ENCODE assay signal across 8 mouse cellular contexts in the genomic region with DNA sequence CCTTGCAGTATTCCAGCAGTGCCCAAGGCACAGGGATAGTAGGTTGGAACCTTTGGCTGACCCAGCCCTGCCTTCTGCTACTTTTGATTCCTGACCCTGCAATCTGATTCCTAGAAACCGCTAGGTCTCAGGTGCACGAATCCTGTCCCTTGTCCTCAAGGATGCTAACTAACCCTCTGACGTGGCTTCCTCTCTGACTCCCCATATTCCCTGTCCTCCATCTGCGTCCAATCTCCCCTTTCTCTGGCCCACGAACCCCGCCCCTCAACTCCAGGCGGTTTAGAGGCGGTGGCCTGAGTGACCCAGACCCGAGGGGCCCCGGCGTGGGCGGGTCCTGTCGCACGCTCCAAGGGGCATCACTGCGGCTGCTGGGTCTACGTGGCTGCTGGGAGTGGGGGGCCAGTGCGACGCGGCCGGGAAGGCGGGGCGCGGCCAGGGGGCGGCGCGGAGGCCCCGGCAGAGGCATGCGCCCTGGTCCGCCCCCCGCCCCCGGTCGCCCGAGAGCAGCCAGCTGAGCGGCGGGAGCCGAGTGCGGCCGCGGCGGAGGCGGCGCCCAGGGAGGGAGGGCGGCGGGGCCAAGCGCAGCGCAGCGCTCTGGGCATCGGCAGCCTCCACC. TPM values are rescaled to one million over a fixed set of nuclear protein-coding genes. Genes with fewer than 3 reads are reported as not detected.
A peak's percentile ranks its signal among the peaks of the same experiment; 100 is the strongest.
DNase-seq lines count a peak whose midpoint lies in the region; ATAC-seq and TF ChIP-seq lines count a peak whose summit lies in the region.

A gene (plus strand): TSS at position 612 of the 616 bp plus-strand sequence.

- peaks cover 13% of the 10 kb centered on the region; the same call in 1 of the 2 replicates for H3K4me1 ChIP-seq in kidney, postnatal 0 days (replicated peaks; ENCODE audit: insufficient read depth, low read length)

- H3K4me3 ChIP-seq in kidney, postnatal 0 days (replicated peaks; ENCODE audit: low read depth, low read length), result peak within 1 kb of the TSS; percentile 57

- no peaks in the 10 kb centered on the region for H3K27me3 ChIP-seq in kidney, postnatal 0 days (ENCODE audit: insufficient read depth, low read length)

- H3K27ac ChIP-seq in kidney, postnatal 0 days, result peak within 1 kb of the TSS; percentile 66

- no peak for TF ChIP-seq CTCF in kidney, postnatal 0 days (IDR thresholded peaks at IDR 0.05; ENCODE audit: low read depth)

- 1% methylated on average over 28 of the region's 48 CpGs for WGBS in kidney, postnatal 0 days

- ATAC-seq in kidney, postnatal 0 days (replicated peaks; ENCODE audit: low FRiP score, low read depth), result peak; percentile 40

- no peaks in the 10 kb centered on the region for H3K9me3 ChIP-seq in kidney, postnatal 0 days (replicated peaks; ENCODE audit: low read length)

- H3K36me3 ChIP-seq in kidney, postnatal 0 days (ENCODE audit: insufficient read depth, low read length), result no peaks in the 10 kb centered on the region

- peak; percentile 60 for DNase-seq in urinary bladder, postnatal 14 days (ENCODE audit: low spot score)
- no peak for DNase-seq in urinary bladder, postnatal 10 days (ENCODE audit: low spot score)
- peak; percentile 76 for DNase-seq in embryo, embryonic 10.5 days (ENCODE audit: low spot score)
- peak; percentile 67 to 74 for DNase-seq in heart, adult 9 months (ENCODE audit: low spot score in 2 of 2)
- DNase-seq in kidney, postnatal 0 days (ENCODE audit: low spot score), result peak; percentile 76
- peak; percentile 66 for DNase-seq in lung, postnatal 10 days
- DNase-seq in right cerebral cortex, postnatal 4 days, result peak; percentile 55
- no peak for DNase-seq in natural killer cell, adult 2 months (ENCODE audit: low spot score in 2 of 2)

- peak within 1 kb of the TSS; percentile 91 for H3K4me2 ChIP-seq in kidney, postnatal 0 days (ENCODE audit: low read length)

- peak within 1 kb of the TSS; percentile 58 for H3K9ac ChIP-seq in kidney, postnatal 0 days (ENCODE audit: low read depth, low read length)

RNA-seq across cellular contexts. Expression of the gene that starts here (rescaled TPM):
- 4.6 and 5.2 TPM in 2 replicates for polyA plus RNA-seq in kidney, postnatal 0 days (2015; fragmentation: Nextera tagmentation; extraction: Ambion mirVana)

Comparison
In these comparisons a context has a peak if more than half of its experiments do, and no peak if none do; other contexts are left out.
1. DNase-seq: peak in urinary bladder, postnatal 14 days (single experiment), embryo, embryonic 10.5 days (single experiment), heart, adult 9 months (2 of 2), kidney, postnatal 0 days (single experiment), lung, postnatal 10 days (single experiment) and right cerebral cortex, postnatal 4 days (single experiment); none in urinary bladder, postnatal 10 days (single experiment) and natural killer cell, adult 2 months (0 of 2).